Mouse (Mus musculus): ENCODE measurements at regions not wholly inside any gene's neighbourhood (a gene's known extent, or its start where the extent isn't known, plus 50 kb on each side); places are given as distances from the start of the nearest gene placed in this dataset.

- Histone ChIP-seq H3K4me3 (ENCODE audit: insufficient read depth, poor library complexity, severe bottlenecking) (no peak overlapping the region), H3K79me2 (ENCODE audit: control insufficient read depth, insufficient read depth) (no peaks in the 10 kb centered on the region), H3K27me3 (ENCODE audit: control insufficient read depth, insufficient read depth, insufficient read length) (no peaks in the 10 kb centered on the region), H3ac (ENCODE audit: control insufficient read depth, insufficient read length, low read depth) (no peak overlapping the region), H3K36me3 (ENCODE audit: control insufficient read depth, insufficient read depth) (no peaks in the 10 kb centered on the region), H3K79me3 (ENCODE audit: low read depth) (no peaks in the 10 kb centered on the region)
- TF ChIP-seq MYOG (IDR thresholded peaks at IDR 0.05; ENCODE audit: control insufficient read depth, extremely low read depth, insufficient read length) (no peak), USF1 (IDR thresholded peaks at IDR 0.05; ENCODE audit: low read depth) (no peak), CEBPB (IDR thresholded peaks at IDR 0.05; ENCODE audit: low read depth) (no peak)
Observed at GRCm38 (mm10) chr2:174866546-174866945, 106.1 kb downstream of the Edn3 start.

DNA sequence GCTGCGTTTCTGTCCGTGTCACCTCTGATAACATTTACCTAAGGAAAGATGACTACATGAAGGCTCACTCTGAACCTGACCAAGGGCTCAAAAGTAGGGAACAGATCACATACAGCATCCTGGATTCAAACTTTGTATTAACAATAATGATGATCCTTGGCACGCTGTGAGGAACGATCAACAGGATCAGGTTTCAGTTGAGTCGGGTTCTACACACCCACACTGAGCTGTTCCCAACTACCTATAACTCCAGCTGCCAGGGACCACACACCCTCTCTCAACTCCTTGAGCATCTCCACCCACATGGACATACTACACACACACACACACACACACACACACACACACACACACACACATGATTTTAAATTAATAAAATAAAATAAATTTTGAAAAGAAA, 107.0 kb downstream of the Edn3 start:
- Histone ChIP-seq H3K79me2 (ENCODE audit: control insufficient read depth, insufficient read depth) (no peaks in the 10 kb centered on the region), H3K79me3 (ENCODE audit: low read depth) (no peaks in the 10 kb centered on the region), H3ac (ENCODE audit: control insufficient read depth, insufficient read length, low read depth) (no peak overlapping the region), H3K4me3 (ENCODE audit: insufficient read depth, poor library complexity, severe bottlenecking) (no peak overlapping the region), H3K27me3 (ENCODE audit: control insufficient read depth, insufficient read depth, insufficient read length) (no peaks in the 10 kb centered on the region), H3K36me3 (ENCODE audit: control insufficient read depth, insufficient read depth) (no peaks in the 10 kb centered on the region)
- TF ChIP-seq USF1 (IDR thresholded peaks at IDR 0.05; ENCODE audit: low read depth) (no peak), CEBPB (IDR thresholded peaks at IDR 0.05; ENCODE audit: low read depth) (no peak), CTCF (IDR thresholded peaks at IDR 0.05; ENCODE audit: control insufficient read depth, insufficient read depth, insufficient read length) (no peak), MYOG (IDR thresholded peaks at IDR 0.05; ENCODE audit: control insufficient read depth, extremely low read depth, insufficient read length) (no peak), MAX (IDR thresholded peaks at IDR 0.05) (no peak)

DNA sequence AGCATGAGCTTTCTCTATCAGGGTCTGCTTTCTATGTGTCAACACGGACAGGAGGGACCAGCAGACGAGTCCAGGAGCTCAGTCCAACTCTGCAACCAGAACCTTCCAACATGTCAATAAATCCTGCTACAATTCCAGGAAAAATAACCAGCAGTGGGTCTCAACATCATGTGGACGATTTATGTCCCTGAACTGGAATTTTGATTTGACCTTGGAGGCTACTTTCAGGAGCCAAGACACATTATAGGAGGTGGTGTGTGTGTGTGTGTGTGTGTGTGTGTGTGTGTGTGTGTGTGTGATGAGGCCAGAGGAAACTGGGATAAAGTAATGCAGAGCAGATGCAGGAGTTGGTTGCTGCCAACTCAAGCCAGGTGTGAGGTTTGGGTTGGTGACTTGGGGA, 107.8 kb downstream of the Edn3 start:
- Histone ChIP-seq H3K4me3 (ENCODE audit: insufficient read depth, poor library complexity, severe bottlenecking) (no peak overlapping the region), H3K79me2 (ENCODE audit: control insufficient read depth, insufficient read depth) (no peaks in the 10 kb centered on the region), H3K27me3 (ENCODE audit: control insufficient read depth, insufficient read depth, insufficient read length) (no peaks in the 10 kb centered on the region), H3K79me3 (ENCODE audit: low read depth) (no peaks in the 10 kb centered on the region), H3ac (ENCODE audit: control insufficient read depth, insufficient read length, low read depth) (no peak overlapping the region), H3K36me3 (ENCODE audit: control insufficient read depth, insufficient read depth) (no peaks in the 10 kb centered on the region)
- TF ChIP-seq MYOG (IDR thresholded peaks at IDR 0.05; ENCODE audit: control insufficient read depth, extremely low read depth, insufficient read length) (no peak), MYOD1 (IDR thresholded peaks at IDR 0.05; ENCODE audit: control insufficient read depth, insufficient read length, low read depth) (no peak), CEBPB (IDR thresholded peaks at IDR 0.05; ENCODE audit: low read depth) (no peak), CTCF (IDR thresholded peaks at IDR 0.05; ENCODE audit: control insufficient read depth, insufficient read depth, insufficient read length) (no peak), USF1 (IDR thresholded peaks at IDR 0.05; ENCODE audit: low read depth) (no peak), FOSL1 (IDR thresholded peaks at IDR 0.05; ENCODE audit: insufficient read depth, low read length, poor library complexity, severe bottlenecking) (no peak), MAX (IDR thresholded peaks at IDR 0.05) (no peak)

GRCm38 (mm10) chr2:174868743-174869369, 108.4 kb downstream of the Edn3 start:
- Histone ChIP-seq H3K79me3 (ENCODE audit: low read depth) (no peaks in the 10 kb centered on the region), H3K27me3 (ENCODE audit: control insufficient read depth, insufficient read depth, insufficient read length) (no peaks in the 10 kb centered on the region), H3ac (ENCODE audit: control insufficient read depth, insufficient read length, low read depth) (no peak overlapping the region), H3K4me3 (ENCODE audit: insufficient read depth, poor library complexity, severe bottlenecking) (no peak overlapping the region), H3K36me3 (ENCODE audit: control insufficient read depth, insufficient read depth) (no peaks in the 10 kb centered on the region), H3K79me2 (ENCODE audit: control insufficient read depth, insufficient read depth) (no peaks in the 10 kb centered on the region)
- TF ChIP-seq FOSL1 (IDR thresholded peaks at IDR 0.05; ENCODE audit: insufficient read depth, low read length, poor library complexity, severe bottlenecking) (no peak), MYOD1 (IDR thresholded peaks at IDR 0.05; ENCODE audit: control insufficient read depth, insufficient read length, low read depth) (no peak), USF1 (IDR thresholded peaks at IDR 0.05; ENCODE audit: low read depth) (no peak), MYOG (IDR thresholded peaks at IDR 0.05; ENCODE audit: control insufficient read depth, extremely low read depth, insufficient read length) (no peak), CEBPB (IDR thresholded peaks at IDR 0.05; ENCODE audit: low read depth) (no peak), MAX (IDR thresholded peaks at IDR 0.05) (no peak), CTCF (IDR thresholded peaks at IDR 0.05; ENCODE audit: control insufficient read depth, insufficient read depth, insufficient read length) (no peak)

DNA sequence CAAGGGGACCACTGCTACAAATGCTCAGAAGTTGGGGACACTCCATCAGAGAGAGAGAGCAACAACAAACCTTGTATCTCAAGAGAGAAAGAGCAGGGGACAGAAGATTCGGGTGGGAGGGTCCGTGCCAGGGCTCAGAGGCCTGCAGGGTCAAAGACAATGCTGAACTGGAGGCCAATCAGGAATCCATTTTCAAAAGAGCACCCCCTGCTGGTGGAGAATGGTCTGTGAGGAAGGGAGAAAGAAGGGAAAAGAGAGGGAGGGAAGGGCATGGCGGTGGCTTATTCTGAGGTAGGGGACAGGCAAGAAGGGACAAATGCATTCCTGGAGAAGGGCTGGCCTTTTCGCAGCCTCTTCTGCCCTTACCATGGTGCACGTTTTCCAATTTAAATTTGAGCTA, 109.9 kb downstream of the Edn3 start:
- H3ac ChIP-seq (ENCODE audit: control insufficient read depth, insufficient read length, low read depth) = no peak overlapping the region
- no peak overlapping the region for H3K4me3 ChIP-seq (ENCODE audit: insufficient read depth, poor library complexity, severe bottlenecking)
- H3K36me3 ChIP-seq (ENCODE audit: control insufficient read depth, insufficient read depth) = no peaks in the 10 kb centered on the region
- H3K27me3 ChIP-seq (ENCODE audit: control insufficient read depth, insufficient read depth, insufficient read length) = no peaks in the 10 kb centered on the region
- no peaks in the 10 kb centered on the region for H3K79me2 ChIP-seq (ENCODE audit: control insufficient read depth, insufficient read depth)
- no peaks in the 10 kb centered on the region for H3K79me3 ChIP-seq (ENCODE audit: low read depth)
- TF ChIP-seq MYOD1 (IDR thresholded peaks at IDR 0.05; ENCODE audit: control insufficient read depth, insufficient read length, low read depth) = no peak
- TF ChIP-seq FOSL1 (IDR thresholded peaks at IDR 0.05; ENCODE audit: insufficient read depth, low read length, poor library complexity, severe bottlenecking) = no peak
- no peak for TF ChIP-seq CTCF (IDR thresholded peaks at IDR 0.05; ENCODE audit: control insufficient read depth, insufficient read depth, insufficient read length)
- TF ChIP-seq MAX (IDR thresholded peaks at IDR 0.05) = no peak
- no peak for TF ChIP-seq USF1 (IDR thresholded peaks at IDR 0.05; ENCODE audit: low read depth)
- no peak for TF ChIP-seq MYOG (IDR thresholded peaks at IDR 0.05; ENCODE audit: control insufficient read depth, extremely low read depth, insufficient read length)
- no peak for TF ChIP-seq CEBPB (IDR thresholded peaks at IDR 0.05; ENCODE audit: low read depth)

- no peak overlapping the region for H3ac ChIP-seq (ENCODE audit: control insufficient read depth, insufficient read length, low read depth)
- TF ChIP-seq FOSL1 (IDR thresholded peaks at IDR 0.05; ENCODE audit: insufficient read depth, low read length, poor library complexity, severe bottlenecking) = no peak
- TF ChIP-seq USF1 (IDR thresholded peaks at IDR 0.05; ENCODE audit: low read depth) = no peak
- no peak for TF ChIP-seq CTCF (IDR thresholded peaks at IDR 0.05; ENCODE audit: control insufficient read depth, insufficient read depth, insufficient read length)
- no peak for TF ChIP-seq MYOG (IDR thresholded peaks at IDR 0.05; ENCODE audit: control insufficient read depth, extremely low read depth, insufficient read length)
- no peak for TF ChIP-seq MAX (IDR thresholded peaks at IDR 0.05)
- no peak for TF ChIP-seq MYOD1 (IDR thresholded peaks at IDR 0.05; ENCODE audit: control insufficient read depth, insufficient read length, low read depth)
- no peak for TF ChIP-seq CEBPB (IDR thresholded peaks at IDR 0.05; ENCODE audit: low read depth)
- no peaks in the 10 kb centered on the region for H3K27me3 ChIP-seq (ENCODE audit: control insufficient read depth, insufficient read depth, insufficient read length)
- no peaks in the 10 kb centered on the region for H3K79me3 ChIP-seq (ENCODE audit: low read depth)
- H3K79me2 ChIP-seq (ENCODE audit: control insufficient read depth, insufficient read depth) = no peaks in the 10 kb centered on the region
- H3K36me3 ChIP-seq (ENCODE audit: control insufficient read depth, insufficient read depth) = no peaks in the 10 kb centered on the region
- H3K4me3 ChIP-seq (ENCODE audit: insufficient read depth, poor library complexity, severe bottlenecking) = no peak overlapping the region
Observed at GRCm38 (mm10) chr2:174871225-174871624, 110.8 kb downstream of the Edn3 start.

All from C2C12 (cell line).